Mouse (Mus musculus) lung, embryonic 15.5 days (tissue): ENCODE results near the gene Ddit4. TPM values are rescaled to one million over a fixed set of nuclear protein-coding genes. Genes with fewer than 3 reads are reported as not detected.
"Not testable (repeated sequence)": the region's sequence is repeated elsewhere in the genome, so short reads cannot be mapped to it uniquely, and the experiment has no call there.

Experiments
- ATAC-seq: fragments of 200-750 bp; cut with Nextera tagmentation; 2 replicates; pipeline ENCODE4 v1.8.0; 2017; ENCODE audit warnings: moderate number of reproducible peaks, borderline replicate concordance; ENCODE audit not compliant: low FRiP score, low TSS enrichment; ENCODE audit errors: extremely low read depth
- H3K27ac ChIP-seq: fragments of 300-500 bp; sonication (generic); 2 replicates; pipeline ENCODE4 v1.5.1; 2015; ENCODE audit warnings: moderate library complexity, mild to moderate bottlenecking, inconsistent platforms
- H3K27me3 ChIP-seq: fragments of 300-500 bp; sonication (generic); 2 replicates; pipeline ENCODE4 v1.6.1; 2015; ENCODE audit warnings: inconsistent platforms
- H3K36me3 ChIP-seq: fragments of 300-500 bp; sonication (generic); 2 replicates; pipeline ENCODE4 v1.6.1; 2015; ENCODE audit warnings: inconsistent platforms
- H3K4me1 ChIP-seq: fragments of 300-500 bp; sonication (generic); 2 replicates; pipeline ENCODE4 v1.6.1; 2015; ENCODE audit warnings: inconsistent platforms
- H3K4me2 ChIP-seq: fragments of 300-500 bp; sonication (generic); 2 replicates; pipeline ENCODE4 v1.6.1; 2015; ENCODE audit warnings: inconsistent platforms, mild to moderate bottlenecking, moderate library complexity
- H3K4me3 ChIP-seq: fragments of 300-500 bp; sonication (generic); 2 replicates; pipeline ENCODE4 v1.5.1; 2015; ENCODE audit warnings: mild to moderate bottlenecking, inconsistent platforms
- H3K9ac ChIP-seq: fragments of 300-500 bp; sonication (generic); 2 replicates; pipeline ENCODE4 v1.6.1; 2015; ENCODE audit warnings: inconsistent platforms
- H3K9me3 ChIP-seq: fragments of 300-500 bp; sonication (generic); 2 replicates; pipeline ENCODE4 v1.6.1; 2016; ENCODE audit warnings: inconsistent platforms
- WGBS: fragments of 180-500 bp; shearing (Covaris S2); methylation state at CpG from one replicate; pipeline ENCODE4 v1.1.7; 2015; 5-methylcytosine and 5-hydroxymethylcytosine counted together
- polyA plus RNA-seq: library from polyadenylated mRNA; unstranded; fragments of >200 nt; fragmentation: Nextera tagmentation; extraction: Ambion mirVana; gene quantifications from 2 replicates; pipeline ENCODE4 v1.2.1, GENCODE M21; 2015

Ddit4 gene
- polyA plus RNA-seq = 43.2 and 49.6 TPM in 2 replicates

DNA sequence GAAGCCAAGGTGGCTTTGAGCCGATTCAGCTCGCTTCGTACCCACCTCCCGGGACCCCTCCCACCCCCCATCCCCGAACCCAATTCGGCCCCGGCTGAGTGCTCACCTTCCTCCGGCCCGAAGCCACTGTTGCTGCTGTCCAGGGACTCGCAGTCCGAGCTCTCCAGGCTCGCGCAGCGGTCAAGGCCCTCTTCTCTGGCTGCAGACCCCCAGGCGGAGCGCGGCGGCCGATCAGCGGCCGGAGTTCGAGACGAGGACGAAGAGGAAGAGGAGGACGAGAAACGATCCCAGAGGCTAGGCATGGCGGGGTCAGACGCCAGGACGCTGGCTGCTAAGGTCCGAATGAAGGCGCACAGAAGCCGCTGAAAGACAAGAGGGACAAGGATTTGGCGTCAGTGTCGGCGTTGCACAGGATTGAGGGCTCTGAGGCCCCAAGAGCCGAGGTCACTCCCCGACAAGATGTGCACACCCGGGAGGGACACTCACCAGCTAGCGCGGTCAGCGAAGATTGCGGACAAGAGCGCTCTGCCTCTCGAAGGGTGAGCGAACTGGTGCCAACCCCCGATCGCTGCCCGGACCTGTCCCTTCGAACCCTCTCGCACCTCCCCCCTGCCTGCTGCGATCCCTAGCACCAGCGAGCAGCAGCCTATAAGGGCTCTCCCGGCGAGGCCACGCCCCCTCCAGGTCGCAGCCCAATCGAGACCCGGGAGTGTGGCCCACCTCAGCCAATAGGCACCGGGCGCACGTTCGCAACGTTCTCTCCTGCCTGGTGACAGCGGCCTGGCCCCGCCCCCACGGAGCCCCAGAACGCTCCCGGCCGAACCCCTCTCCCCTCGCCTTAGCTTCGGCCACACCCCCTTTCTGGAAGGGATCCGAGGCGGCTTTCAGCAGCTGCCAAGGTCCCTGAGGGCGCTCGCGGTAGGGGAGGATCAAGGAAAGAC, at the start of gene Ddit4:
Gene Ddit4 (minus strand): TSS at position 624 of the 941 bp plus-strand sequence.
- WGBS = under 1% methylated on average over 76 of the region's 76 CpGs

DNA sequence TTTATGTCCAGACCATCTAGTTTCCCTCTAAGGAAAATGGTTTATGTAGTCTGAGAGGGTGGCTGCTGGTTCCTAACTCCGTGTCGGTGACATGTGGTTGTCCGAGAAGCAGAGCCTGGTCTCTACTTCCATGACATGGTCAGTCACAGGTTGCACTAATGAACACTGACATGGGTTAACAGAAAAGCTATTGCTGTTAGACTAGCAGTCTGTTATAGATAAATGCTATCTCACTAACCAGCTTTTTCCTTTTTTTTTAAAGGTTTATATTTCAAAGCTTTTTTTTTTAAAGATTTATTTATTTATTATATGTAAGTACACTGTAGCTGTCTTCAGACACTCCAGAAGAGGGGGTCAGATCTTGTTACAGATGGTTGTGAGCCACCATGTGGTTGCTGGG, 47.4 kb upstream of the Ddit4 start:
- Histone ChIP-seq H3K4me3 (no peak overlapping the region), H3K9me3 (no peaks in the 10 kb centered on the region), H3K36me3 (peaks cover 35% of the 10 kb centered on the region), H3K4me1 (peaks cover 16% of the 10 kb centered on the region), H3K9ac (no peak overlapping the region), H3K27me3 (no peaks in the 10 kb centered on the region), H3K4me2 (no peak overlapping the region), H3K27ac (no peak overlapping the region)
- no peak for ATAC-seq
- 83% methylated on average over 3 of the region's 3 CpGs for WGBS

More for the DNA sequence above, at the start of gene Ddit4:
- Histone ChIP-seq H3K4me1 (peaks cover 49% of the 10 kb centered on the region), H3K9ac (peak within 1 kb of the TSS; percentile 89), H3K27ac (peak within 1 kb of the TSS; percentile 92), H3K36me3 (peaks cover 5% of the 10 kb centered on the region; the same call in 1 of the 2 replicates), H3K4me3 (peak within 1 kb of the TSS; percentile 83), H3K27me3 (no peaks in the 10 kb centered on the region), H3K9me3 (no peaks in the 10 kb centered on the region), H3K4me2 (peak within 1 kb of the TSS; percentile 86)
- ATAC-seq = peak; percentile 97

DNA sequence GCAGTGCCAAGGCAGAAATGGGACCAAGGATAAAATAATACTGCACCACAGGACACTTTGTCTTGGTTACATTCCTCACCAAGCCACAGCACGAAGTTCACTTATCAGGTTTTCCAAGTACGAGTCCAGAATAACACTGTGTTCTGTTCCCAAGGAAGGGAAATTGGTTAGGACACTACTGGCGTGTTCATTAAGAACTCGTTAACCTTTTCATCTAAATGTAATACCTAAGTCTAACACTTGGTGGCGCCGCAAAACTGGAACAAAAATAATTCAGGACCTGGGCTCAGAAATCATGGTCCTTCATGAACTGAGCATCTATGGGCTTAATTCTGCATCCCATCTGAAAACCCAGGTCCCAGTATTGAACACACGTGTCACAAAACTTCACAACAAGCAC, 46.0 kb upstream of the Ddit4 start:
- no peaks in the 10 kb centered on the region for H3K27me3 ChIP-seq
- no peak overlapping the region for H3K9ac ChIP-seq
- 21% methylated on average over 7 of the region's 7 CpGs for WGBS
- peaks cover 38% of the 10 kb centered on the region for H3K36me3 ChIP-seq
- H3K4me3 ChIP-seq = no peak overlapping the region
- no peaks in the 10 kb centered on the region for H3K9me3 ChIP-seq
- no peak overlapping the region for H3K4me2 ChIP-seq
- peaks cover 9% of the 10 kb centered on the region for H3K4me1 ChIP-seq
- no peak overlapping the region for H3K27ac ChIP-seq
- no peak for ATAC-seq

DNA sequence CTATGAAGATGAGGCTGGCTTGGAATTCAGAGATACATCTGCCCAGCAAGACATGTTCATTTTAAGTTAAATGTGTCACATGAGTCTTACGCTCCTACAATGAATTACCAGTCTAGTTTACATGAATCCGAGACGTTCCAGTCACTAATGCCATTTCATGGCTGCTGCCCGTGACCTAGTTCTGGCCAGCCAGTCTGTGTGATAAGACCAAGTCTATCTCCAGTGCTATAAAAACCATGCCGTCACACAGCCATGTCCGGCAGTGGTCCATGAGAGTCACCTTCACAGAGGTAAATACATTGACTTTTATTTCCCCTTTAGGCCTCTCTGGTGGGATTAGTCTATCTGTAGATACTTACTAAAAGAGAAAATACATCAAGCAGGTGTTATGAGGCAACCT, 44.3 kb upstream of the Ddit4 start:
- H3K36me3 ChIP-seq = peaks cover 32% of the 10 kb centered on the region
- no peak overlapping the region for H3K27ac ChIP-seq
- H3K4me1 ChIP-seq = no peaks in the 10 kb centered on the region
- ATAC-seq = no peak
- H3K4me2 ChIP-seq = no peak overlapping the region
- no peaks in the 10 kb centered on the region for H3K9me3 ChIP-seq
- no peak overlapping the region for H3K9ac ChIP-seq
- no peak overlapping the region for H3K4me3 ChIP-seq
- WGBS = 96% methylated on average over 6 of the region's 6 CpGs
- no peaks in the 10 kb centered on the region for H3K27me3 ChIP-seq

DNA sequence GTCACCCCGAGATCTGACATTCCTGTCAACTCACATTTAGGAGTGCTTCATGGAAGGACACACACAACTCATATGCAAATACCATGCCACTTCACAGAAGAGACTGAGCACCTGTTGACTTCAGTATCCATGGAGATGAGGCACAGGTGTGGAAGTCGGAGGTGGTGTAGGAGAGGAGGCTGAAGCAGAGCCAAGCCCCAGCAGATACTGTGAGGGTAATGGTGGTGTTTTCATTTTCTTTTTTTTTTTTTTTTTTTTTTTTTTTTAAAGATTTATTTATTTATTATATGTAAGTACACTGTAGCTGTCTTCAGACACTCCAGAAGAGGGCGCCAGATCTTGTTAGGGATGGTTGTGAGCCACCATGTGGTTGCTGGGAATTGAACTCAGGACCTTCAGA, 42.2 kb upstream of the Ddit4 start:
- not testable (repeated sequence) for ATAC-seq, H3K4me3 ChIP-seq, H3K4me1 ChIP-seq, H3K27me3 ChIP-seq, H3K4me2 ChIP-seq, H3K9ac ChIP-seq, H3K9me3 ChIP-seq, H3K27ac ChIP-seq
- WGBS = 78% methylated on average over 2 of the region's 3 CpGs
- peaks cover 46% of the 10 kb centered on the region for H3K36me3 ChIP-seq

DNA sequence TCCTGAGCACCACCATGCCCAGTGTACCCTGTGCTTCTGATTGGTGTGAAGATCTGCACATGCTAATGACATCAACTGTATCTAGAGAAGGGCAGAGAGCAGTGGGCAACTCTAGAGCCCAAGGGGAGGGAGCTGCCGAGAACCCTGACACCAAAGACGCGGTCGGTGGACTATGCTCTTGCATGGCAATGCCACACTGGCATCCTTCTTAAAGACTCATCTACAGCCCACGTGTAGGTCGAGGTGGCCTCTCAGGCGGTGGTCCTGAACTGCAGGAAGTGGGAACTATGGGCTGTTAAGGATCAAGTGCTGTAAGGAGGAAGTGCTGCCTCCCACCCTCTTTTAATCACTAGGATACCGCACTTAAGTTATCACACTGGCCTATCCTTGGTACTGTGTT, 40.4 kb upstream of the Ddit4 start:
- Histone ChIP-seq H3K27me3 (no peaks in the 10 kb centered on the region), H3K9me3 (no peaks in the 10 kb centered on the region), H3K27ac (no peak overlapping the region), H3K4me1 (no peaks in the 10 kb centered on the region), H3K4me3 (no peak overlapping the region), H3K36me3 (peaks cover 64% of the 10 kb centered on the region), H3K4me2 (no peak overlapping the region), H3K9ac (no peak overlapping the region)
- ATAC-seq = no peak
- WGBS = 78% methylated on average over 8 of the region's 8 CpGs

DNA sequence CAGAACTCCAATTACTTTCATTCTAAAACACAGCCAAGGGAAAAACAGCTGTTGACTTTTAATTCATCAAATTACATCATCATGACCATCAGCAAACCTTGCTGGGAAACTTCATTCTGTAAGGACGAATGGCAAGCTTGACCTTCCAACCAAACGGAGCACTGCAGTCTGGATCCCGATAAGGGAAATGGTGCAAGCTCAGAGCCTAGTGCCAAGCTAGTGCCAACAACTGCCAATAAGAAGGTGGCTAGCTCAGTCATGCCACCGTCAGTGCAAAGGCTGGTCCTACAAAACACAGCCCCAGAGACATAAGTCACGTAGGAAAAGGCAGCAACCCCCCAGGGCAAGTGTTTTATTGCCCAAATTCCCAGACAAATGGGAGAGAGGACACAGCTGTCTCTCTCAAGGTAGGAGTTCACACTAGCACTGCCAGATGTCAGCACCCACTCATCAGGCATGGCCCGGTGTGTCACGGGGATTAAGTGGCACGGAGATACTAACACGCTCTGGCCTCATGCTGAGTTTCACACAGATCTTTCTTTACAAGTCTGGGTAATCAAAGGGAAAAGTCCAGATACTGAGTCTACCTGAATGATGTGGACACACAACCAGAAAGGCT, 39.7 kb upstream of the Ddit4 start:
- Histone ChIP-seq H3K4me2 (no peak overlapping the region), H3K9me3 (no peaks in the 10 kb centered on the region), H3K9ac (no peak overlapping the region), H3K27ac (no peak overlapping the region), H3K4me1 (no peaks in the 10 kb centered on the region), H3K4me3 (no peak overlapping the region), H3K36me3 (peaks cover 65% of the 10 kb centered on the region), H3K27me3 (no peaks in the 10 kb centered on the region)
- ATAC-seq = no peak
- 74% methylated on average over 9 of the region's 9 CpGs for WGBS

DNA sequence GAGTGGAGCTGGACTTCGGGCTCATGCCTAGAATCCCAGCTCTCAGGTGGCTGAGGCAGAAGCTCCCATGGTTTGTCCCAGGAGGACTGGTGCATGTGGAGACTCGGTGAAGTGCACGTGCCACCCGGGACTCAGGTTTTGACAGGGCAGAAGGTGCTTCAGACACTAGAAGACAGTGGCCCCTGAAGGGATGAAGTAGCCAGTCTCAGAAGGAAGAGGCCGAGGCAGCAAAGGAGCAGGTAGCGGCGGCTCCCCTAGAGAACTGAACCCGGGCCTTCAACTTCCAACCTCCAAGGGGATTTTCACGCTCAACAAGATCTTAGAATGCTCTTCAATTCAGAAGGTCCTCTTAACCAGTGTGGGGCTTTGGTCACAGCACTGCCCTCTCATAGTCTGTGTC, 38.8 kb upstream of the Ddit4 start:
- Histone ChIP-seq H3K27me3 (no peaks in the 10 kb centered on the region), H3K4me1 (no peaks in the 10 kb centered on the region), H3K9ac (no peak overlapping the region), H3K4me3 (no peak overlapping the region), H3K36me3 (peaks cover 61% of the 10 kb centered on the region), H3K9me3 (no peaks in the 10 kb centered on the region), H3K4me2 (no peak overlapping the region), H3K27ac (no peak overlapping the region)
- 93% methylated on average over 9 of the region's 9 CpGs for WGBS
- ATAC-seq = no peak

DNA sequence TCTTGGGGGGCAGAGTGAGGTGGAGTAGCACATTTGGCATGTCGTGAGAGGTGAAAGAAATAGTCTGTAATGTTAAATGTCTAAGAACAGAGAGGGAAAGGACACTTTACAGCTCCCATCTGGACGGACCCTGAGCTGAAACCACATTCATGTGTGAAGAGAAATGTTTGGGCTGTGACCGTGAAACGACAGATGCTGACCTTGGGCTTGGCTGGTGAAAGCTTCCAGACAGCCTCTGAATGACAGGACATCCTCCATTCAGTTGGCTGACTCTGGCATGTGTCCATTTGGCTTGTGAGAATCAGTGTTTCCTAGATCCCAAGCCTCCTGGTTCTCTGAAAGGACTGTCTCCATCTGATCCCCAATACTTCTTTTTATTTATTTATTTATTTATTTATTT, 36.4 kb upstream of the Ddit4 start:
- Histone ChIP-seq H3K4me1 (no peaks in the 10 kb centered on the region), H3K4me3 (no peak overlapping the region), H3K27me3 (no peaks in the 10 kb centered on the region), H3K4me2 (no peak overlapping the region), H3K36me3 (peaks cover 47% of the 10 kb centered on the region), H3K9ac (no peak overlapping the region), H3K27ac (no peak overlapping the region), H3K9me3 (no peaks in the 10 kb centered on the region)
- ATAC-seq = no peak
- WGBS = 58% methylated on average over 4 of the region's 4 CpGs

DNA sequence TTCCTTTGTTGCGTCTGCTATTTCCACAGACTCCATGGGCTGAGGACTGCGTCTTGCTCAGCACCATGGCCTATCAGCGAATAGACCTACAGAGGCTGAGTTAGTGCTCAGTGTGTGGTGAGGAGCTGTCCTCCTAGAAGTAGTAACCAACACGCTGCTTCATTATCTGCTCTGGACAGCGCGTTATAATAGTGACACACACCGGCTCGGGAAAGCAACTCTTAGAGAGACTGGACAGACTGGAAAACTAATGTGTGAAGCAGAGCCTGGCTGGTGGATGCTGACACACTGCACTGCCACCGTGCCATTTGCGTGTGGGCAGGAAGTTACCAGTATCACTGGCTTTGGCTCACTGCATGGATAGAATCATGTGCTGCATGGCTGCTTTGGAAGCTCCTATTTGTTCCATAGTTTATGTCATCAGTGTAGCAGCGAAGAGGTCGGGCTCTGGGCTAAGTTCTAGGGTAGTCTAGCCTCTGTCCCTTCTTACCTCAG, 30.8 kb upstream of the Ddit4 start:
- ATAC-seq = no peak
- Histone ChIP-seq H3K4me3 (no peak overlapping the region), H3K9me3 (no peaks in the 10 kb centered on the region), H3K4me2 (no peak overlapping the region), H3K27me3 (no peaks in the 10 kb centered on the region), H3K4me1 (peaks cover 28% of the 10 kb centered on the region), H3K27ac (no peak overlapping the region), H3K9ac (no peak overlapping the region), H3K36me3 (peaks cover 14% of the 10 kb centered on the region)
- WGBS = 83% methylated on average over 12 of the region's 12 CpGs

DNA sequence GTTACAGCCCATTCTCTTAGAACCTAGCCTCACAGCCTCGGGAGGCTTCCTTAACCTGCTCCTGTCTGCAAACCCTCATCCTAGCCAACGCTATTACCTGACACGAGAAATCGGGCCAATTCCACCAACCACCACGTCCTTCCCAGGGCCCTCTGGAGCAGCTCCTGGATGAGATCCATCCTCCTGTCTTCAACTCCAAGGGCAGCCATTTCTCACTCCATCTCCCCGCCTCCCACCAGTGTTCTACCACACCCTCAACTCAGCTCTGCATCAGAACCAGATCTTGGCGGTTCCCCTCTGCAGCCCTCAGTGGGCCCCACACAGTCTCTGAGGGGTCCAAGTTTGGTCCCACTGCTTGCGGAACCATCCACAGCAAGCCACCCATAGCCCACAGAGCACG, 30.2 kb upstream of the Ddit4 start:
- Histone ChIP-seq H3K4me1 (peaks cover 28% of the 10 kb centered on the region), H3K27ac (peak overlapping the region; percentile 12; the same call in 1 of the 2 replicates), H3K27me3 (no peaks in the 10 kb centered on the region), H3K9ac (no peak overlapping the region), H3K4me2 (no peak overlapping the region), H3K4me3 (no peak overlapping the region), H3K36me3 (peaks cover 8% of the 10 kb centered on the region), H3K9me3 (no peaks in the 10 kb centered on the region)
- no peak for ATAC-seq
- 75% methylated on average over 9 of the region's 9 CpGs for WGBS

DNA sequence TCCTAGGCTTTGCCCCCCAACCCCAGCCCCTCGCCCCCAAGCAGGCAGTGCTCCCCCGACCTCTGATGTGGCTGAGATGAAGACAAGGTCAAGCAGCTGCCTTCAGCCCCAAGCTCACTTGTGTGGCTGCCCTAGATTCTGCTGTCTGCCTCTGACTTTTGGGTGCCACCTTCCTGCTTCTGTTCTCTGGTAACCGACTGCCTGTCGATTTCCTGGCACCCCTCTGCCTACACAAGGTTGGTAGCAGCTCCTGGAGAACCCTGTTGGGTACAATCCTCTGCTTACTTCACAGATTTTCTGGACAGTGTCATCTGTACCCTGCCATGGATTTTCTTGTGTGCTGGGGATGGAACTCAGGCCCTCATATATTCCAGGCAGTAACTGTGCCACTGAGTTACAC, 29.7 kb upstream of the Ddit4 start:
- WGBS = 63% methylated on average over 4 of the region's 4 CpGs
- Histone ChIP-seq H3K4me1 (peaks cover 28% of the 10 kb centered on the region), H3K9me3 (no peaks in the 10 kb centered on the region), H3K4me3 (no peak overlapping the region), H3K27ac (peak overlapping the region; percentile 12; the same call in 1 of the 2 replicates), H3K27me3 (no peaks in the 10 kb centered on the region), H3K36me3 (peaks cover 6% of the 10 kb centered on the region), H3K4me2 (no peak overlapping the region), H3K9ac (no peak overlapping the region)
- no peak for ATAC-seq
